Mouse (Mus musculus) neutrophil, adult 5-6 weeks (primary cell): ENCODE results near the gene Cdv3. TPM values are rescaled to one million over a fixed set of nuclear protein-coding genes. Genes with fewer than 3 reads are reported as not detected.
A peak's percentile ranks its signal among the peaks of the same experiment; 100 is the strongest.

Experiments used
- ATAC-seq: fragments of 151-379, 151-347 bp; 2 replicates; pipeline ENCODE4 v1.8.0; 2017; ENCODE audit warnings: mild to moderate bottlenecking, moderate TSS enrichment; ENCODE audit not compliant: insufficient number of reproducible peaks, poor library complexity, low FRiP score, severe bottlenecking; ENCODE audit errors: extremely low read depth
- total RNA-seq: library from RNA; stranded (forward); fragments of 200-1000 nt; gene quantifications from 2 replicates; pipeline ENCODE4 v1.2.3, GENCODE M21; 2017

Cdv3 gene
- total RNA-seq, 1 experiment from 2014 or later, result 107 TPM

- no peak for ATAC-seq
Measured at GRCm38 (mm10) chr9:103309832-103310231, 55.8 kb downstream of the Cdv3 start.

- ATAC-seq, result no peak
Measured at GRCm38 (mm10) chr9:103305332-103306041, 60.2 kb downstream of the Cdv3 start.

- ATAC-seq, result peak; percentile 99
Measured at GRCm38 (mm10) chr9:103304927-103305326, 60.7 kb downstream of the Cdv3 start, which contains the start of the genes 1300017J02Rik and Topbp1. Gene 1300017J02Rik, minus strand, starts transcription at chr9:103305082. Gene Topbp1, plus strand, starts transcription at chr9:103305215.

Other genes with a start within 250 kb of the Cdv3 start
- 13.6 and 14.2 TPM in 2 replicates for gene Srprb, start 163.7 kb downstream of the Cdv3 start, total RNA-seq
- gene Gm20425, start 135.5 kb downstream of the Cdv3 start, total RNA-seq, result not detected in 2 replicates
- gene Trf, start 135.4 kb downstream of the Cdv3 start, total RNA-seq, result 152 and 164 TPM in 2 replicates
- 2.1 TPM in 1 of 2 replicates, not detected in the other for gene 1300017J02Rik, start 60.8 kb downstream of the Cdv3 start, total RNA-seq
- gene Topbp1, start 60.6 kb downstream of the Cdv3 start, total RNA-seq, result 86.4 and 96.5 TPM in 2 replicates
- gene Bfsp2, start 114.6 kb upstream of the Cdv3 start, total RNA-seq, result 19.3 and 24.9 TPM in 2 replicates